Mouse (Mus musculus): ENCODE data around the gene Pde3a.
"Not testable (repeated sequence)": the region's sequence is repeated elsewhere in the genome, so short reads cannot be mapped to it uniquely, and the experiment has no call there.

The Pde3a gene

DNA sequence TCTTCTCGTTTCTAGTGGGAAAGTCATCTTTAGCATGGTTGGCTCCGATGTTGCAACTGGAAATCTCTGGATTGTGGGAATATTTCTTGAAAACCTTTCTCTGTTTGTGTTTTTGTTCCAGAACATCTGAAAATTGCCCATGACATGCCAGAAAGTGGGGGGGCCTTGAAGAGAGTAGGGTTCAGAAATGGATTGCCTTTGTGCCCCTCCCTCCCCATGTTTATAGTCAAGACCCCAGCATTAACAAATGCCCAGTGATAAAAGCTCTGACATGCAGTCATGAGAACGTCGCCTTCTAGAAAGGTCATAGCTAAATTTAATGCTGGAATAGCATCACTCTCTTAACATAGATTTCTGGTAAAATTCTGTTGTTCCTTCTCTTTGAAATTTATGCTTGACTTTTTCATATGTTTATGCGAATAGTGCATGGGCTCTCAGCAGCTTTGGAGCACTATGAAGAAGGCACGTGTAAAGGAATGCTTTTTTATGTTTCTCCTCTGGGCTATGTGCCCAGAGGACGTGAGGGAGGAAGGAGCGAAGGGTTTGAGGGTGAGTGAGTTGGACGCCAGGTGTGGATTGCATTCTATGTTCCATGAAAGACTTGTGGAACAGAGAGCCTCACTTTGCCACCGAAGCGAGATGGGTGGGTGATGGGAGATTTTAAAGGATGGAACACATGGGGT is 19.0 kb downstream of the Pde3a start:
- DNase-seq (ENCODE audit: low spot score in 2 of 2): no peak

DNA sequence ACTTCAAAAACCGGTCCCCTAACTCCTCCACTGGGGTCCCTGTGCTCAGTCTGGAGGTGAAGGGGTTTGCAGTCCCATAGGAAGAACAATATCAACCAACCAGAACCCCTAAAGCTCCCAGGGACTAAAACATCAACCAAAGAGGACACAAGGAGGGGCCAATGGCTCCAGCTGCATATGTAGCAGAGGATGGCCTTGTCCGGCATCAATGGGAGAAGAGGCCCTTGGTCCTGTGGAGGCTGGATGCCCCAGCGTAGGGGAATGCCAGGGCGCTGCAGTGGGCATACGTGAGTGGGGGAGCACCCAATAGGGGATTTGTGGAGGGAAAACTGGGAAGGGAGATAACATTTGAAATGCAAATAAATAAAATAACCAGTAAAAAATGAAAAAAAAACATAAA is 19.8 kb downstream of the Pde3a start:
- DNase-seq (ENCODE audit: low spot score in 2 of 2): no peak

DNA sequence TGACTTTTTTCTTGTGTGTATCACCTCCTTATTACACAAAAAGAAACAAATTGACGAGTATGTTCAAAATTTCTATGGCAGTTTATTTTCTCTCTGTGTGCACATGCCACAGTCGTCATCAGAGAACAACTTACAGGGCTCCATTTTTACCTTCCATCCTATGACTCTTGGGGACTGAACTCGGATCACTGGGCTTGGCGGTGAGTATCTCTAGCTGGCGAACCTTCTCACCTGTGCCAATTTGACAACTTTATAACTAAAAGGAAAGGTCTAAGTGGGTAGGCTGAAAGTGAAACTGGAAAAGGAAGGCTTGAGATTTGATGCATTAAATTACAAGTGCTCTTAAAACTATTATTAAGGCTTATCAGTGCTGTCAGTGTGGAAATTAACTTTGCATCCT is 22.1 kb downstream of the Pde3a start:
- DNase-seq (ENCODE audit: low spot score in 2 of 2): no peak

DNA sequence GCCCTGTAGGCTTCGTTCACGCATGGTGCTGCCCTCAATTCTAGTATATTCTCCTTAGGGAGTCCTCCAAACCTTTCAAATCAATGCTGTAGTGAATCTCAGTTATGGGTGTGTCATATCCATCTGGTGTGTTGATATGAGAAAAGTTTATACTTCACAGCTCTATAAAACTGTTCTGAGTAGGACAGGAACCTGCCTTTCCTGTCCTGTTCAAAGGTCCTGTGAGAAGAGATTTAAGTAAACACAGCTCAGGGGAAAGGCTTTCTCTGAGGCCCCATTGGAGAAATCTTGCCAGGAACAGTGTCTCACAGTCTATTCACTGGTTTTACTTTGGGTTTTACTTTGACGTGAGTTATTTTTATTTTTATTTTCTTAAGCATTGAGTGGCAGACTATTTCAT is 22.5 kb downstream of the Pde3a start:
- DNase-seq (ENCODE audit: low spot score in 2 of 2): no peak

DNA sequence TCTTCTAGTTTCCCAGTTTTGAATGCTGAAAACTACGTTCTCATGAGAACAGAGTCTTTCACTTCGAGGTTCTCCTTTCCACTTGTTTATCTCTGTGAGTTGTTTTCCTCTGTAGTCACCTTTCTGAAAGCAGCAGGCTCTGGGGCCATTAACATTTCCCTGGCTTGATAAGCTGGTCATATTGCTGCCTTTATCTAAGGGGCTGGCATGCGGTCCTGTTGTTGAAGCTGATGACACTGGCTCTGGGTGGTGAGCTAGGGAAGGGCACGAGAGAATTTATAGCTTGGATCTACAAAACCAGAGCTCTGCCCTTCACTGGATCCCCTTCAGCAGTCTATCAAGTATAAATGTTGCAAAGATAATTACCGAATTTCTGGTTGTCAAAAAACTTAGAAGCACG is 24.6 kb downstream of the Pde3a start:
- no peak for DNase-seq (ENCODE audit: low spot score in 2 of 2)

DNA sequence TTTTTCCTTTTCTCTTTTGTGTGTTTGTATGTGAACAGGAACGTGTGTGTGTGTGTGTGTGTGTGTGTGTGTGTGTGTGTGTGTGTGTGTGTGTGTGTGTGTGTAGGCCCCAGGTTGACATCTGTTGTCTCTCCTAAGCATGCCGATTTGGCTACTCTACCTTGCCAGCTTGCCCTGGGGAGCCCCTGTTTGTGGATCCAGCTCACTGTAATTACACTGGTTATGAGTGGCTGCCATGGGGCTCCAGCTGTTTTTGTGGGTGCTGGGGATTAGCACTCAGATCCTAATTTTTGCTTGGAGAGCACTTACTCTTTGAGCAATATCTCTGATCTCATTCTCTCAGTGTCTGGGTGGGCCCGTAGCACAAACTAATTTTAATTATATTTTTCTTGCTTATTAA is 32.6 kb downstream of the Pde3a start:
- no peak for DNase-seq (ENCODE audit: low spot score in 2 of 2)

DNA sequence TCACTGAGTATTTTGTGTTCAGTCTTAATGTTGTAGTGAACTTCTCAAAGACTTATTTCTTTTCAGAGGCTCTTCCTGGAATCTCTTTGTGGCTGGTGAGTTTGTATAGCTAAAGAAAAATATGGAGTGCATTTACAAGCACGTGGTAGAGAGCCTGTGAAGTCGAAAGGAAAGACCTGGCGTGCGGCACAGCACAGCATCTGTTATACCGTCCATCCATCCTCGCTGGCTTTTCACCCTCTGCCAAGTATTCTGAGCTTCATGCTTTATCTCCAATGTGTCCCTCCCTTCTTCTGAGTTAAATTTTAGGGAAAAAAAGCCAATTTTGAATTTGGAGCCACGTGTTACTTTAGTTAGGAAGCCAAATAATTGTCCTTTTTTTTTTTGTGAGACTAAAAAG is 33.7 kb downstream of the Pde3a start:
- no peak for DNase-seq (ENCODE audit: low spot score in 2 of 2)

DNA sequence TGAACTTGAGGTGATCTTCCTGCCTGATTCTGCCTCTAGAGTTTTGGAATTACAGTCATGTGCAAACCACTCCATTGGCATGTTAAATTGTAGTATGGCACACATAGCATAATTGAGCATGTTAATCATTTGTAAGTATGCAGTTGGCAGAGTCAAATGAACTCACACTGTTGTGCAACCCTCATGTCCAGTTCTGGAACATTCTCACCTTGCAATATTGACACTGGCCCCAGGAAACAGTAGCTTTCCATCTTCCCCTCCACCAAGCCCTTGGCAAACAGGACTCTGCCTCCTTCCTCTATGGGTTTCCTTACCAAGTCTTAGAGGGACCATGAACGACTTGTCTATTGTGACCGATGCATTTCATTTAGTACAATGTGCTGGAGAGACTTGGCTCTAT is 42.1 kb downstream of the Pde3a start:
- no peak for DNase-seq (ENCODE audit: low spot score in 2 of 2)

DNA sequence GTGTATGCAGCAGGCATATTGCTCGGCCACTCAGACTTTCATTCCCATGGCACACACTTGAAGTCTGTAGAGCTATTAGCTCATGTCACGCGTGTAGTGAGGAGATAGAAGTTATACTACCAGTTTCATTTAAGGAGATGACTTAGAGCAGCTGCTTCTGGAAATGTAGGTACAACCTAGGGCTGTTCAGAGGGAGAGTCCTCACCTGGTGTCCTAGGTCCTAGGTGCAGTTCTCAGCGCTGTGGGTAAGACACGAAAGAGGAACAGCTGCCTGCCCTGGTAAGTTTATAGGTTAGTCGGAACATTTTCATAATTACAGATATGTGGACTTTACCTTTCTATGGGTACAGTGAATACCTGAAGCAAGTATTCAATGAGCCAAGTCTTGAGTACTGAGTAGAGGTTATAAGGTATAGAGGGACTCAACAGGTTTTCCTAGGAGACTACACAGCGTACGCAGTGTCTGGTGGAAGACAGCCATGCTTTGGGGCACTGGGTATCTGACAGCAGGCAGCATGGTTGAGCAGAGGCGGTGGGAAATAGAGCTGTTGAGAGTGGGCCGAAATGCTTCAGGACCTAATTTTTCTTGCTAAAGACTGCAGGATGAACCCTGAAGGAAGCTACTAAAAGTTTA is 43.9 kb downstream of the Pde3a start:
- DNase-seq (ENCODE audit: low spot score in 2 of 2): no peak

DNA sequence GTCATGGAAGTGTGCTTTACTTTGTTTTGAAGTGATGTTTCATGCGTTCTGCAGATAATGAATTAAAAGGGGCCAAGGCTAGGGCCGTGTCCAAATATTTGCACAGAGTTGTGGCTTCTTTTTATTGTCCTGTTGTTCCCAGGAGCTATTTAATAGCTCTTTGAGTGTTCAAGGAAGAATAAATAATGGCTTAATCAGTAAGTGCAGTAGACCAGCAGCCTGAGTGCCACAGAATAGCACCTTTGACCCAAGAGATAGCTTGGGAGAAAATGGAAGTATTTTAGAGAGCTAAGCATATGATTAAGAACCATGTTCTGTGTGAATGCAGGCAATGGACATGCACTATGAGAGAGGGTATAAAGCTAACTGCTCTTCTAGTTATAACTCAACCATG is 44.4 kb downstream of the Pde3a start:
- no peak for DNase-seq (ENCODE audit: low spot score in 2 of 2)

DNA sequence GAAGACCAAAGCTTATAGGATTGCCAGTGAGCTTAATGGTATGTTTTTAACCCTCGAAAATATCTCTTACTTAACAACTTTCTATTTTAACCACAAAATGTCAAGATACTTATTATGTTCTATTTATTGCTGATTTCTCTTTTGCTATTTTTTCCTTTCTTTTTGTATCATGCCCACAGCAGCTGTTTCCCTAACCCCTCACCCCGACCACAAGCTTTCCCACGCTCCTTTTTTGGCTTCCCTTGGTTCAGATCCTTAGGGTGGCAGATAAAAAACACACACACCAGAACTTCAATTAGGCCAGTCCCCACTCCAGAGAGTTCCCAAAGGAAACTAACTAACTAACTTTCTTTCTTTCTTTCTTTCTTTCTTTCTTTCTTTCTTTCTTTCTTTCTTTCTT is 46.2 kb downstream of the Pde3a start:
- no peak for DNase-seq (ENCODE audit: low spot score in 2 of 2)

DNA sequence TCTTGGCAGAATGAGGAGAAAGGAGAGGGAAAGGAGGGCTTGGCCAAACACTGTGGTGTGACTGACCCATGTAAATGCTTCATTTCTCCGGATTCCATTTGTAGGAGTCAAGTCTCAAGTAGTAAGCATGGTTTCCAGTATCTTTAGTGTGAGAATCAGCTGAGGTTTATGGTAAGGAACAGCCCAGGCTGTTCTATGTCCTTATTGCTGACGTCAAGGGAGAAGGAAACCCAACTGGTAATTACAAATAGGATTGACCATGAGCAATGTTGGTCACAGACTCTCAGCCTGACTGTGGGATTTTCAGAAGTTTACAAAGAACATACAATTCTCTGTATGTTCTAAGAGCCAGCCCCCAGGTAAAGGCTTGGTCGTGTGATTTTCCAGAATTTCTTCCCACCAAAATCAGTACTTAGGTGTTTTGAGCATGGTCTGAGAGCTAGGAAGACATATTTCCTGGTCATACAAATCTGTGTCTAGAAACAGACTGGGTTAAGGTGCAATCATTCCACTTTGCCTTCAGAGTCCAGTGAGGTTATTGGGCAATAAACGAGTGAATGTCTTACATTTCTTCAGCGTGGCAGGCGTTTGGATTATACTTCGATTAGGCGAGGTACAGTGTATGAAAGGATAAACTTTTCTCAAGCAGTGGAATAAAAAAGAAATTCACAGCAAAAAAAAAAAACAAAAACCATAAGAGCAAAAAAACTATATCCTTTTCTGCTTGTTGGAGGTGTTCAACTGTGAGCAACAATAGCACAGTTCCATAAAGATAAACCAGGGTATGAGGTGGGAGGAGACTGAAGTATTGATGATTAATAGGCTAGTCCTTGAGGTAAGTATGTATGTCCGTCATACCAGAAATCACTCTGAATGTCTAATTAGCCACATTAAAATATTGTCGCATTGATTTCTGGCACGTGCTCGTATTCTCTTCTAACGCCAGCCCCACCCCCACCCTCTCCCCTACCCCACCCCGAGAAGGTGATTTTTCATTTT is 53.0 kb downstream of the Pde3a start:
- no peak for DNase-seq (ENCODE audit: low spot score in 2 of 2)

DNA sequence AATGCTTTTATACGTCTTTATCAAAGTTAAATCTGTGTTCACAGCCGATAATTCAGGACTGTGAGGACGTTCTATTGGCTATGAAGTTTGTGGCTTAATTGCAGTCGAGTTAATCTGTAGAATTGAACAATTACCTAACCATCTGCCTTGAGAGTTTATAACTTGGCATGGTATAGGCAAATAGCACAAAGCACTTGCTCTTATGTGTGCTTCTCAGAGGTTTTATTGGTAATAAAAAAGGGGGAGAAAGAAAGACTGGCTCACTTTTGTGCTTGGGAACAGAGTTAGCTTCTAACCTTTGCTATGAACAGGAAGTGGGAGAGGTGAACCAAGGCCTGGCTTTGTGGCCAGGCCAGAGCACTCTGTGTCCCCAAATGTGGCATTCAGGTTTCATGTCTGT is 53.8 kb downstream of the Pde3a start:
- no peak for DNase-seq (ENCODE audit: low spot score in 2 of 2)

DNA sequence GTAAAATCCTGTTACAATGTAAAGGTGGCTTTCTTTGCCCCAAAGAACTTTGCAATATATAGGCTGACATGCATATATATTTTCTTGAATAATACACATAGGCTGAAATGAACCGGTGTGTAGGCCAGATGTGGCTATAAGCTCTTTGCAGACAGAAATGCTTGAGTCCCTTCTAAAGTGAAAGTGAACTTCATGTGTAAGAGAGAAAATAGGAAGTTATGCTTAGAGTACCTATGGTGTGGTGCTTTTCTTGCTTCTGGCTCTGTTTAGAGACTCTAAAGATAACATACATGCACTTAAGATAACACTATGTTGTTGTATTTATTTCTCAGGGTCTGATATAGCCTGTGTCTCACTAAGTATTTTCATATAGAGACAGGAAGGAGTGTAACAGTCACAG is 58.3 kb downstream of the Pde3a start:
- DNase-seq (ENCODE audit: low spot score in 2 of 2): no peak

DNA sequence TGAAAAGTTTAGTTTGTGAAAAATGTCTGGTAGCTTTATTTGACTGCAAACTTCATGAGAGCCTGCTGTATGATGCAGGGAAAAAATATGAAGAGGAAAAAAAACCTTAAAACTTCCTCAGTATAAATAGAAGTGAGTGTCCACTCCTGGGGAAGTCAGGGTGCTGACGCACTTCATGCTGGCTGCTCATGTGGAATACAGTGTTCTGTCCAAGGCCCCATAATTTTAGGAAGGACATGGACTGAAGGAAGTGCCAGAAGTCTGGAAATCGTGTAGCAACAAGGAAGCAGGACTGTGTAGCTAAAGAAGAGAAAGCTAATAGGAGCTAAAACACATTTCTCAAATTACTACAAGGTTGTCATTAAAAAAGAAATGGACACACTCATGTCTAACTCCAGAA is 59.4 kb downstream of the Pde3a start:
- no peak for DNase-seq (ENCODE audit: low spot score in 2 of 2)

DNA sequence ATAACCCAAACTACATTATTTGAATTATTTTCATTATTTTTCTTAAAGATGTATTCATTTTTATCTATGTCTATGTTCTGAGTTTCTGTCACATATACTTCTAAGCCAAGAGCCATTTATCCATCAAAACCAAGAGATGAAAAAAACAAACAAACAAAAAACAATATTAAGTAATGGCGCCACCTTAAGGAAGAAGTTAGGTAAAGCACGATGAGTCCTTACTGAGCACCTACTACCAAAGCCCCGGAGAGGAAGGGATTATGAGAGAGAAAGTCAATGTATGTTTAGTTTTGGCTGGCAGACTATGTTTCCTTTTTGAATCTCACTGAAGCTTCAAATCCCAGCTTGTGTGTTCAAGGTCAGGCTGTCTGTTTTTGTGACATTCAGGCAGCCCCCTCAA is 60.8 kb downstream of the Pde3a start:
- no peak for DNase-seq (ENCODE audit: low spot score in 2 of 2)

DNA sequence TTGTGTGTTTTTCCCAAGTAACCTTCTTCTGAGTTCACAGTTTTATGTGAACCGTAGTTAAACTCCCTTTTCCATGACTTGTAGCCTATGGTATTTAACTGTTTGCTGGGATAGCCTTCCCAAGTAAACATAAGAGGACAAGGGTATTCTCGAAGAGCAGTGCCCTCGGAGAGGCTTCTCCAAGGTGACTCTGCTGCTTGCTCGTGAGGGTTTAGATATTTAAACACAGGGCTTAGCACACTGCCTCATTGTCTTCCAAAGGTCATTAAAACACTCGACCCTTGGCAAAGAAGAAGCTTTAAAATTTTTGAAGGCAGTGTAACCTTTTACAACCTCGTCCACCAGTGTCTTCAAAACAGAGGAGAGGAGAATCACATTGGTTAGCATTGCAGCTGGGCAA is 61.3 kb downstream of the Pde3a start:
- no peak for DNase-seq (ENCODE audit: low spot score in 2 of 2)

DNA sequence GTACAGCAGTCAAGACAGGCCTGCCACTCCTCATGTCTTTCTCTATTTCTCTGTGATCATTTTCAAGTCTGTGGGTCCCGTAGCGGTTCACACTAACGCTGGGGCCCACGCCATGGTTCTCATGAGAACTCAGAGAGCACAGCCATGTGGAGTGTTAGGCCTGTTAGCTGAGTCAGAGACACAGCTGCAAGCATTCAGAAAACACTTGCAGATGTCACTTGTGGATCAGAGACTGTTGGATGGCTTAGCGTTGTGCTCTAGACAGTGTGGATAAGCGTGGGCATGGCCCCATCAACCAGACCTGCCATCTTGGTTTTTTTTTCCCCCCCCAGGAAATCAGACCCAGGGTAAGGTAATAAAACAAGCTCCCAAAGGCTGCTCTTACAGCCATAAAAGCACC is 62.5 kb downstream of the Pde3a start:
- no peak for DNase-seq (ENCODE audit: low spot score in 2 of 2)

DNA sequence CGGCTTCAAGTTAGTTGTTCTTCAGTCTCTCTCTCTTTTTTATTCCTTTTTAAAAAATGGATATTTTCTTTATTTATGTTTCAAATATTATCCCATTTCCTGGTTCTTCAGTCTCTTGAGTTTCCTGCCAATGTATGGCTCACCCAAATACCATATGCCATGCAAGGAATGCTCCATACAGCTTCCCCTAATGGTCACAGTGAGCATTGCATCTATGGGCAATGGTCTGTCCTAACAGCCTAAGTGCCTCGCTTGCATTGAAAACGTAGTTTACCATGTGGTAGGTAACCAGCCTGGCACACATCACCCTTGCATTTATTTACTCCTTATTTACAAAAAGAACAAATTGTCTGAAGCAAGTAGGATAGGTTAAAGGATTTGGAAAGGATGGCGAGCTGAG is 64.0 kb downstream of the Pde3a start:
- no peak for DNase-seq (ENCODE audit: low spot score in 2 of 2)

DNA sequence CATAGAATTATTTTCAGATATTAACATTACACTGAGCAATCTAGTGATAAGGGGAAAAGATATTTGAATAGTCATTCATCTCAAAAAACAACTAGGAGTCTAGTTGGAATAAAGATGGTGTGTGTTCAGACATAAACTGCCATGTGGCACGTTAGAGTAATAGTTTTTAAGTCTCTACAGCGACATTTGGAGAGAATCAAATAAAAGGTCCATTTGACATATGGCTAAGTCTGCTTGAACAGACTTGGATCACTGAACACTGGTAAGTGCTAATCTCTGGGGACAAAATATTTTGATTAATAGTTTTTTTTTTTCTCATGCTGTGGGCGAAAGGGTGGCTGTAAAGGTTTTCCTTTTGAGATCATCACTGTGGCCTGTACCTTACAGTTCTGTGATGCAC is 69.4 kb downstream of the Pde3a start:
- DNase-seq (ENCODE audit: low spot score in 2 of 2): no peak

DNA sequence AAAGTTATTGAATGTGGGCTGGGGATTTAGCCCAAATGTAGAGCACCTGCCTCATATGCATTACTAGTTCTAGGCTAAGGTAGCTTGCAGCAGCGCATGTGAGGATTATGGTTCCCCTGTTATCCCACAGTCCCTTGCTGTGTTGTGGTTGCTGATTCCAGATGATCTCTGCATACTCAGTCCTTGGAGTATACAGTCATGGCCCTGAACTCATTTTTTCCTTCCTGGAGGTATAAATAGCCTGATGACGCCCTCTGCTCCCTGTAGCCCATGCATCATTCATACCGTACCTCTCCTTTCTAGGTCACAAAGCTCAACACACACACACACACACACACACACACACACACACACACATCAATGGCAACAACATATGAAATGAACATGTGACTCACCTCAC is 72.2 kb downstream of the Pde3a start:
- DNase-seq (ENCODE audit: low spot score in 2 of 2): no peak

DNA sequence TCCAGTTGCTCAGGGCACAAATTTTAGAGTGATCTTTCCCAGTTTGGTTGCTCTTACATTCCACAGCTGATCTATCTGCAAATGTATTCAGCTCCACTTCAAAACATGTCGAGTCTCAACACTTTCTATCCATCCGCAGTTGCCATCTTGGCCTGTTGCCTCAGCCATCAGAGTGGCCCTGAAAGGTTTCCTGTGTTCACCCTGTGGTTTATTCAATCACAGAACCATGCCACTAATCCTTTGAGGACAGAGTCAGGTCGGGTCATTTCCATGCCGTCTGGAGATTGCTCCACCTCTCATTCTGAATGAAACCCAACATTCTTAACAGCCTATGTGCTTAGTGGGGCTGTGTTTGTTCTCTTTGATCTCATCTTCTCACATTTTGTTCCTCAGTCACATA is 73.9 kb downstream of the Pde3a start:
- no peak for DNase-seq (ENCODE audit: low spot score in 2 of 2)

DNA sequence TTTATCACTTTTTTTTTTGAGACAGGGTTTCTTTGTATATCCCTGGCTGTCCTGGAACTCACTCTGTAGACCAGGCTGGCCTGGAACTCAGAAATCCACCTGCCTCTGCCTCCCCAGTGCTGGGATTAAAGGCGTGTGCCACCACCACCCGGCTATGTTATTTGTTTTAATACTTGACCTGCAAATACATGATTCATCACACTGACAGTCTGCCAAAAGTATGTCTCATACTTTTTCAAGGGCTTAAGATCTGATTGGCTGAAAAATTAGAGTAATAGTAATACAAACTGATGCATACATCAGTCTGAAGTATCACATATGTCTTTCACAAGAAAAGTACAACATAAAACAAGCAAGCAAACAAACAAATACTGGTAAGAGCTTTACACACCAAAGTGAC is 78.1 kb downstream of the Pde3a start:
- not testable (repeated sequence) for DNase-seq (ENCODE audit: low spot score in 2 of 2)
